Mouse (Mus musculus) embryonic facial prominence, embryonic 11.5 days (tissue): ENCODE data around the gene Hgd. TPM values are rescaled to one million over a fixed set of nuclear protein-coding genes. Genes with fewer than 3 reads are reported as not detected.

Experiments
- ATAC-seq: fragments of 200-750 bp; cut with Nextera tagmentation; replicated peaks from 2 replicates; pipeline ENCODE4 v1.8.0; 2017; ENCODE audit warnings: low read depth; ENCODE audit not compliant: insufficient number of reproducible peaks, low FRiP score, low TSS enrichment
- DNase-seq: peaks from one replicate; pipeline ENCODE4 v3.0.0-alpha.2; 2015; ENCODE audit warnings: low spot score
- H3K27ac ChIP-seq: fragments of 300-500 bp; sonication (generic); replicated peaks from 2 replicates; pipeline ENCODE4 v1.5.1; 2014; ENCODE audit warnings: mild to moderate bottlenecking, low read depth, low read length, control low read depth
- H3K27me3 ChIP-seq: fragments of 300-500 bp; sonication (generic); 2 replicates; pipeline ENCODE4 v1.6.1; 2014; ENCODE audit warnings: mild to moderate bottlenecking, low read length, moderate library complexity, mixed read lengths; ENCODE audit not compliant: control insufficient read depth, insufficient read depth
- H3K36me3 ChIP-seq: fragments of 300-500 bp; sonication (generic); replicated peaks from 2 replicates; pipeline ENCODE4 v1.6.1; 2014; ENCODE audit warnings: low read depth, mild to moderate bottlenecking, low read length, moderate library complexity, mixed read lengths; ENCODE audit not compliant: control insufficient read depth, insufficient read depth
- H3K4me1 ChIP-seq: fragments of 300-500 bp; sonication (generic); 2 replicates; pipeline ENCODE4 v1.6.1; 2014; ENCODE audit warnings: low read length, mixed read lengths; ENCODE audit not compliant: control insufficient read depth, insufficient read depth
- H3K4me2 ChIP-seq: fragments of 300-500 bp; sonication (generic); 2 replicates; pipeline ENCODE4 v1.6.1; 2014; ENCODE audit warnings: low read depth, mild to moderate bottlenecking, control low read depth, low read length, moderate library complexity
- H3K4me3 ChIP-seq: fragments of 300-500 bp; sonication (generic); 2 replicates; pipeline ENCODE4 v1.5.1; 2014; ENCODE audit warnings: low read depth, low read length, control low read depth
- H3K9ac ChIP-seq: fragments of 300-500 bp; sonication (generic); replicated peaks from 2 replicates; pipeline ENCODE4 v1.6.1; 2014; ENCODE audit warnings: mild to moderate bottlenecking, control low read depth, low read length
- H3K9me3 ChIP-seq: fragments of 300-500 bp; sonication (generic); replicated peaks from 2 replicates; pipeline ENCODE4 v1.6.1; 2016; ENCODE audit warnings: mild to moderate bottlenecking, low read length, inconsistent platforms, mixed read lengths; ENCODE audit not compliant: control insufficient read depth
- WGBS: fragments of 180-500 bp; shearing (Covaris S2); extraction: QIAGEN DNeasy Blood & Tissue Kit; methylation state at CpG from one replicate; pipeline ENCODE4 v1.1.7; 2014; 5-methylcytosine and 5-hydroxymethylcytosine counted together
- polyA plus RNA-seq: library from polyadenylated mRNA; unstranded; fragments of >200 nt; fragmentation: Nextera tagmentation; extraction: Ambion mirVana; gene quantifications from 2 replicates; pipeline ENCODE4 v1.2.1, GENCODE M21; 2014

Gene Hgd
- polyA plus RNA-seq, 1 experiment from 2014 or later, result not detected

GRCm38 (mm10) chr16:37583801-37584200 lies 3.8 kb downstream of the Hgd start:
- no peaks in the 10 kb centered on the region for H3K27me3 ChIP-seq
- WGBS, result 37% methylated on average over 6 of the region's 6 CpGs
- no peak for ATAC-seq
- H3K4me2 ChIP-seq, result peak overlapping the region; percentile 36; the same call in 1 of the 2 replicates
- no peak for DNase-seq
- H3K9me3 ChIP-seq, result no peaks in the 10 kb centered on the region
- H3K36me3 ChIP-seq, result no peaks in the 10 kb centered on the region
- 0 out of 2 replicates have a peak overlapping the region, but pooled peaks have one; percentile 59 for H3K27ac ChIP-seq
- H3K4me3 ChIP-seq, result no peak overlapping the region
- H3K9ac ChIP-seq, result no peak overlapping the region; the same call in 1 of the 2 replicates
- H3K4me1 ChIP-seq, result peaks cover 4% of the 10 kb centered on the region

DNA sequence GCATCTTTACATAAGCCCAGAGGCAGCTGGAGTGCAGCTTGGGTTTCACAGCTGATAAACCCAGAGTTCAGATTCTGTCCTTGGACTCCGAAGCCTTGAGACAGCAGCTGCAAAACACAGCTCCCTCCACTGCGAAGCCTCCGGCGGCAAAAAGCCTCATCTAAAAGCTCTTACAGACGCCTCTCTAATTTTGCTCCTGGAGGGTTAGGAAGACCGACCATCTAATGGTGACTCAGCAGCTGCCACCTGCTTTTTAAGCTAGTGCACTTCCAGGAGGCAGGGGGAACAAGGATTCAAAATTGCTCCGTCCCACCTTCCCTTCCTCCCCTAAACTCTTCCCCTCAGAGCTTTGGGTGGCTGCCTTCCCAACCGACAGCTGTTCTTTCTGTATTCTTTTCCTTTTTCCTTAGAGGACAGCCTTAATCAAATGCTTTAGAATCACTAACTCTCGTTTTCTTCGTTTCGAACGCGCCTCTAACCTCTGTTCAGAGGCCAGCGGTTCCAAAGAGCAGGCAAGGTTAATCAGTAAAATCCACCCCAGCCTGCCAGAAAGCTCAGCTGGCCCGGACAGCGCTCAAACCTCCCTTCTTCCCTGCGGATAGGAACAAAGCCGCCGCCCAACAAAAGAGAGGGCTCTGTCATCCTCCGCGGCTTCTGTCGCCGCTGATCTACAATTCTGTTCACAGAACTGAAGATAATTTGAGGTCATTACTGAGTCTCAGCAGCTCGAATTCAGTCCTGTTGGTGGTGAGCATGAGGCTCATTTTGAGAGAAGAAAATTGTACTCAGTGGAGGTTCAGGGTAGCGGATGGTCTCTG lies 4.5 kb downstream of the Hgd start:
- WGBS, result 4% methylated on average over 25 of the region's 25 CpGs
- Histone ChIP-seq H3K27me3 (no peaks in the 10 kb centered on the region), H3K4me3 (peak overlapping the region; percentile 2; the same call in 1 of the 2 replicates), H3K9ac (peak overlapping the region; percentile 41), H3K27ac (peak overlapping the region; percentile 59), H3K4me1 (peaks cover 4% of the 10 kb centered on the region), H3K4me2 (peak overlapping the region; percentile 36), H3K36me3 (no peaks in the 10 kb centered on the region), H3K9me3 (no peaks in the 10 kb centered on the region)
- peak; percentile 78 for ATAC-seq
- peak; percentile 70 for DNase-seq

- no peak overlapping the region for H3K9ac ChIP-seq
- no peaks in the 10 kb centered on the region for H3K36me3 ChIP-seq
- H3K4me1 ChIP-seq, result peaks cover 4% of the 10 kb centered on the region
- DNase-seq, result no peak
- H3K27ac ChIP-seq, result no peak overlapping the region
- no peaks in the 10 kb centered on the region for H3K27me3 ChIP-seq
- 0 out of 2 replicates have a peak, but pooled peaks have one; percentile 11 for ATAC-seq
- H3K9me3 ChIP-seq, result no peaks in the 10 kb centered on the region
- no peak overlapping the region for H3K4me2 ChIP-seq
- H3K4me3 ChIP-seq, result no peak overlapping the region
- 71% methylated on average over 8 of the region's 8 CpGs for WGBS
Measured at GRCm38 (mm10) chr16:37585129-37585563, 5.2 kb downstream of the Hgd start.

DNA sequence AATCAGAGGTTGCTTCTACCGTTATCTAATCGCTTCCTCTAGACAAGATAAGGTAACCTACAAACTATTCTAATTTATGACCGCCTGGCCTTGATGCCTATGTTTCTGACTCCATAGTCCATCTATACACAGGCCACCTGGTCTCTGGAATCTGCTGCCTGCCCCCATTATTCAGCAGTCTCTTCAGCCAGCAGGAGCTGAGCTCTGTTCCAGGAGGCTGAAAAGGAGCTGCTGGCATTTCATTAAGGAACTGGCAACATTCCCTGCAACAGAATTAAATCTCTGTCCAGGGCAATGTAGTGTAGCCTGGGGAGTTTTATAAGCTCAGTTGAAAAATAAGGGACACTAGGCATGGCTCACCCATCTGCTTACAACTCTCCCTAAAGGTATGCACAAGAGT lies 11.0 kb downstream of the Hgd start:
- H3K4me3 ChIP-seq, result no peak overlapping the region
- H3K4me2 ChIP-seq, result no peak overlapping the region
- no peak for DNase-seq
- WGBS, result 90% methylated on average over 3 of the region's 3 CpGs
- ATAC-seq, result no peak
- no peaks in the 10 kb centered on the region for H3K27me3 ChIP-seq
- no peak overlapping the region for H3K27ac ChIP-seq
- no peaks in the 10 kb centered on the region for H3K9me3 ChIP-seq
- H3K36me3 ChIP-seq, result no peaks in the 10 kb centered on the region
- H3K9ac ChIP-seq, result no peak overlapping the region
- no peaks in the 10 kb centered on the region for H3K4me1 ChIP-seq

DNA sequence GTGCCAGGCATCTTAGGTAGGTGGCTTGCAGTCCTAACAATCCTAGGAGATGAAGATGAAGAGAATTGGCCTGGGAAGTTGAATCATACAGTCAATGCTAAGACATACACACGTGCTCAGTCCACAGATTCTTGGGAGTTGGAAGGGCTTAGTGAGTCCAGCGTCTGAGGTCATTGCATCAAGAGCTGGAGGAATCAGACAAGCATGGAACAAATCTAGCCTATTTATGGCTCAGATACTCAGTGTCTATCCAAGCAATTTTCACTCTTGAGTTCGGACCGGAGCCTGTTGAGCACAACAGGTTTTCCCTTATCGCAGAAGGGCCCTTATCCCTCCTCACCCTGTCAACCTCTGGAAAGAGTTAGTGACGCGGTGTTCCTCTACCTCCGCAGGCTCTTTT lies 11.6 kb downstream of the Hgd start:
- DNase-seq (no peak), ATAC-seq (no peak)
- WGBS, result 93% methylated on average over 8 of the region's 8 CpGs

DNA sequence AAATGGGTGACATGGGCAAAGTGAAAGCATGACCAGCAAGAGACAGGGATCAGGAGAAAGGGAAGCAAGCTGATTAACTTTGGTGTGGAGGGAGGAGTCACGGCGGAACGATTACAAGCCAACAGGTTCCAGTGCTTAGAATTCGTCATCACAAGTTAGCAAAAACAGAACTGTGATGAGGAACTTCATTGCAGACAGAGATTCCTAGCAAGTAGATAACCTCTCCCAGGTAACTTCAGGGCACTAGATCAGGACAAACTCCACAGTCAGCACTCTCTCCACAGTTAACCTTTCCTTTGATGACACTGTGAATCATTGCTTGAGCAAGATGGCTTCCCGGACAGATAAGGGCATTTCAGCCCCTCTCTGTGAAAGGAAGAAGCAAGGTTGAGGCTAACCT lies 17.5 kb downstream of the Hgd start:
- WGBS, result 81% methylated on average over 5 of the region's 5 CpGs
- no peaks in the 10 kb centered on the region for H3K36me3 ChIP-seq
- no peaks in the 10 kb centered on the region for H3K27me3 ChIP-seq
- no peak overlapping the region for H3K9ac ChIP-seq
- DNase-seq (no peak), ATAC-seq (no peak)
- no peaks in the 10 kb centered on the region for H3K9me3 ChIP-seq
- H3K4me2 ChIP-seq, result no peak overlapping the region
- no peak overlapping the region for H3K4me3 ChIP-seq
- H3K27ac ChIP-seq, result no peak overlapping the region
- no peaks in the 10 kb centered on the region for H3K4me1 ChIP-seq

More for the DNA sequence above, 11.6 kb downstream of the Hgd start:
- Histone ChIP-seq H3K36me3 (no peaks in the 10 kb centered on the region), H3K27me3 (no peaks in the 10 kb centered on the region), H3K9ac (no peak overlapping the region), H3K27ac (no peak overlapping the region), H3K4me1 (no peaks in the 10 kb centered on the region), H3K4me2 (no peak overlapping the region), H3K9me3 (no peaks in the 10 kb centered on the region), H3K4me3 (no peak overlapping the region)

DNA sequence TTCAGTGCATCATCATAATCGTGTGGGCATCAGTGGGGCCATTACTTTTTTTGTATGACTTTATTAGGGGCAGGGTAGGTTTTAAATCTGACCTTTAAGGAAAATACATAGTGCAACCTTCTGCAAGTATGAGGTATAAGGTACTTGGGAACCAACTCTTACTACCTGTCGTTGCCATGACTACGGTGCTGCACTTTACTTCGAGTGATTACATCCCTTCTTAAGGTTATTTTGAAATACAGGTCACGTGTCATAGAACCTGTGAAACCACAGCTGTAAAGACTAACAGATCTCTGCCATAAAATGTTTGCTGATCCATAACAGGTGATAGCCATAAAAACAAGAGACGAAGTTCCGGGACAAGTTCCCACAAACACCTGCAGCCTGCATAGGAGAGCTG lies 18.5 kb downstream of the Hgd start:
- 92% methylated on average over 7 of the region's 7 CpGs for WGBS
- H3K4me3 ChIP-seq, result no peak overlapping the region
- no peak for ATAC-seq
- no peak overlapping the region for H3K9ac ChIP-seq
- no peak overlapping the region for H3K4me2 ChIP-seq
- no peaks in the 10 kb centered on the region for H3K4me1 ChIP-seq
- H3K27me3 ChIP-seq, result no peaks in the 10 kb centered on the region
- no peak for DNase-seq
- no peak overlapping the region for H3K27ac ChIP-seq
- H3K9me3 ChIP-seq, result no peaks in the 10 kb centered on the region
- H3K36me3 ChIP-seq, result no peaks in the 10 kb centered on the region

DNA sequence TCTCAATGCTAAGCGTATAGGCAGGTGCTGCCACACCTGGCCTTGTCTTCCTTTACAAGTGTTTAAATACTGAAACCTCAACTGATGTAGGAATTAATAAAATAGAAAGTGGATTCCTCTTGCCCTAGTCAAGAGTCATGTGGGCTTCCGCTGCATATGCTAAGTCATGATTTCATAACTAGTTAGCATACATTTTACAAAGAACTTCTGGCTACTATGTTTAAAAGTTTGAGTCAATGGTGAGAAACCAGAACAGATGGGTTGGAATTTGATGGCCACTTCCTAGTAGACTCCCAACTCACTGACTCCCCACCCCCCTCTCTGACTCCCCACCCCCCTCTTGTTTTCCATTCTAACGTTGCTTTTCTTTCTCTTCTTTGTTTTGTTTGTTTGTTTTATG lies 19.4 kb downstream of the Hgd start:
- no peak overlapping the region for H3K4me2 ChIP-seq
- no peak for DNase-seq
- H3K27me3 ChIP-seq, result no peaks in the 10 kb centered on the region
- no peaks in the 10 kb centered on the region for H3K9me3 ChIP-seq
- no peak for ATAC-seq
- WGBS, result 83% methylated on average over 3 of the region's 3 CpGs
- H3K36me3 ChIP-seq, result no peaks in the 10 kb centered on the region
- no peaks in the 10 kb centered on the region for H3K4me1 ChIP-seq
- H3K4me3 ChIP-seq, result no peak overlapping the region
- no peak overlapping the region for H3K9ac ChIP-seq
- no peak overlapping the region for H3K27ac ChIP-seq
